Comparison of ENCODE assay signal across 13 mouse cellular contexts in genomic region chr6:82735347-82735746, GRCm38 (mm10). TPM values are rescaled to one million over a fixed set of nuclear protein-coding genes. Genes with fewer than 3 reads are reported as not detected.
A peak's percentile ranks its signal among the peaks of the same experiment; 100 is the strongest.
DNase-seq lines count a peak whose midpoint lies in the region; ATAC-seq and TF ChIP-seq lines count a peak whose summit lies in the region.
"Had no signal": no experiment of that assay in that cellular context is flagged by ENCODE, and none has a peak within 500 bp of the region (broad histone marks: within the 10 kb centered on the region; RNA-seq: fewer than 3 reads in every experiment).

No protein-coding gene starts in this region.

- intact Hi-C loops in heart, postnatal 25 days (cut with DNase I) = no loop called here

- H3K9me3 ChIP-seq in heart, postnatal 0 days (replicated peaks; ENCODE audit: control insufficient read depth, low read length) = no peaks in the 10 kb centered on the region
- H3K9me3 ChIP-seq in midbrain, embryonic 14.5 days (ENCODE audit: control insufficient read depth, low read length) = no peaks in the 10 kb centered on the region
- H3K9me3 ChIP-seq in midbrain, embryonic 16.5 days (replicated peaks; ENCODE audit: control insufficient read depth, low read length, poor library complexity, severe bottlenecking) = no peaks in the 10 kb centered on the region
- H3K9me3 ChIP-seq: embryonic facial prominence, embryonic 12.5 days; heart, embryonic 15.5 days; liver, embryonic 15.5 days had no signal

- WGBS in heart, postnatal 0 days = 78% methylated on average over 7 of the region's 7 CpGs
- WGBS in midbrain, embryonic 14.5 days = 88% methylated on average over 7 of the region's 7 CpGs
- WGBS in midbrain, embryonic 16.5 days = 88% methylated on average over 7 of the region's 7 CpGs

- H3K4me1 ChIP-seq in heart, postnatal 0 days (ENCODE audit: control insufficient read depth, insufficient read depth) = 0 out of 2 replicates have a peak, but pooled peaks cover 1% of the 10 kb centered on the region
- H3K4me1 ChIP-seq in midbrain, embryonic 14.5 days (ENCODE audit: control insufficient read depth, insufficient read depth, low read length) = no peaks in the 10 kb centered on the region
- H3K4me1 ChIP-seq in midbrain, embryonic 16.5 days (ENCODE audit: control insufficient read depth, insufficient read depth, low read length) = no peaks in the 10 kb centered on the region
- H3K4me1 ChIP-seq in cortical plate, adult 2 months (ENCODE audit: control insufficient read depth, insufficient read depth, low read length) = no peaks in the 10 kb centered on the region
- H3K4me1 ChIP-seq: embryonic facial prominence, embryonic 12.5 days had no signal

- TF ChIP-seq POLR2A in cortical plate, adult 2 months (IDR thresholded peaks at IDR 0.05; ENCODE audit: extremely low read depth, insufficient read depth, low read length) = no peak

- H3K36me3 ChIP-seq in heart, postnatal 0 days (replicated peaks; ENCODE audit: control insufficient read depth, insufficient read depth, low read length) = peaks cover 77% of the 10 kb centered on the region
- H3K36me3 ChIP-seq in midbrain, embryonic 14.5 days (ENCODE audit: control insufficient read depth, insufficient read depth, low read length) = no peaks in the 10 kb centered on the region
- no peaks in the 10 kb centered on the region for H3K36me3 ChIP-seq in midbrain, embryonic 16.5 days (ENCODE audit: control insufficient read depth, insufficient read depth, low read length)

- H3K27ac ChIP-seq in heart, postnatal 0 days (ENCODE audit: low read depth) = no peak overlapping the region
- H3K27ac ChIP-seq in midbrain, embryonic 14.5 days (replicated peaks; ENCODE audit: low read depth, low read length) = no peak overlapping the region
- no peak overlapping the region for H3K27ac ChIP-seq in midbrain, embryonic 16.5 days (ENCODE audit: low read length)
- H3K27ac ChIP-seq in cortical plate, adult 2 months (ENCODE audit: insufficient read depth, low read length) = no peak overlapping the region
- H3K27ac ChIP-seq: embryonic facial prominence, embryonic 12.5 days; heart, embryonic 15.5 days; liver, embryonic 15.5 days had no signal

- no peak overlapping the region for H3K4me3 ChIP-seq in heart, postnatal 0 days (ENCODE audit: low read depth, low read length)
- no peak overlapping the region for H3K4me3 ChIP-seq in midbrain, embryonic 14.5 days (replicated peaks; ENCODE audit: low read depth, low read length)
- H3K4me3 ChIP-seq in midbrain, embryonic 16.5 days (ENCODE audit: low read depth, low read length) = no peak overlapping the region
- no peak overlapping the region for H3K4me3 ChIP-seq in cortical plate, adult 2 months (ENCODE audit: insufficient read depth, low read length)
- H3K4me3 ChIP-seq: embryonic facial prominence, embryonic 12.5 days; heart, embryonic 15.5 days; liver, embryonic 15.5 days had no signal

- DNase-seq in heart, postnatal 0 days (ENCODE audit: low spot score) = no peak
- DNase-seq in heart, postnatal 25 days (ENCODE audit: low spot score) = no peak
- peak; percentile 66 for DNase-seq in midbrain, embryonic 14.5 days
- peak; percentile 56 to 64 for DNase-seq in lung, postnatal 4 days
- DNase-seq in urinary bladder, postnatal 36 days (ENCODE audit: low spot score in 2 of 2) = no peak
- no peak for DNase-seq in urinary bladder, postnatal 4 days (ENCODE audit: low spot score in 2 of 2)
- DNase-seq: adrenal gland, postnatal 25 days had no signal

- ATAC-seq in heart, postnatal 0 days (ENCODE audit: insufficient read depth, low read depth) = no peak
- ATAC-seq in midbrain, embryonic 14.5 days (ENCODE audit: low FRiP score, low TSS enrichment) = no peak
- ATAC-seq in midbrain, embryonic 16.5 days = no peak
- ATAC-seq: CD4-positive, CD25-positive, alpha-beta regulatory T cell, adult 4 months had no signal

- H3K9ac ChIP-seq in heart, postnatal 0 days (replicated peaks; ENCODE audit: low read depth, low read length) = no peak overlapping the region
- no peak overlapping the region for H3K9ac ChIP-seq in midbrain, embryonic 14.5 days (replicated peaks; ENCODE audit: low read length)
- H3K9ac ChIP-seq in midbrain, embryonic 16.5 days (ENCODE audit: low read depth, low read length) = no peak overlapping the region
- H3K9ac ChIP-seq: embryonic facial prominence, embryonic 12.5 days; heart, embryonic 15.5 days; liver, embryonic 15.5 days had no signal

- peak; percentile 18; the same call in 1 of the 2 replicates for TF ChIP-seq CTCF in heart, postnatal 0 days (IDR thresholded peaks at IDR 0.05; ENCODE audit: low read depth)
- TF ChIP-seq CTCF in cortical plate, adult 2 months (IDR thresholded peaks at IDR 0.05; ENCODE audit: extremely low read depth, insufficient read depth, low read length) = peak; percentile 52

- no peak for TF ChIP-seq EP300 in heart, postnatal 0 days (IDR thresholded peaks at IDR 0.05; ENCODE audit: low read depth)

- no peaks in the 10 kb centered on the region for H3K27me3 ChIP-seq in heart, postnatal 0 days (ENCODE audit: control insufficient read depth, insufficient read depth, low read length)
- H3K27me3 ChIP-seq in midbrain, embryonic 14.5 days (ENCODE audit: control insufficient read depth, insufficient read depth, low read length) = no peaks in the 10 kb centered on the region
- H3K27me3 ChIP-seq in midbrain, embryonic 16.5 days (ENCODE audit: control insufficient read depth, insufficient read depth, low read depth, low read length) = no peaks in the 10 kb centered on the region
- H3K27me3 ChIP-seq: embryonic facial prominence, embryonic 12.5 days; heart, embryonic 15.5 days; liver, embryonic 15.5 days had no signal

- no peak overlapping the region for H3K4me2 ChIP-seq in heart, postnatal 0 days (ENCODE audit: low read depth, low read length)
- H3K4me2 ChIP-seq in midbrain, embryonic 14.5 days (ENCODE audit: low read length) = no peak overlapping the region
- H3K4me2 ChIP-seq in midbrain, embryonic 16.5 days (ENCODE audit: low read length) = no peak overlapping the region
- H3K4me2 ChIP-seq: embryonic facial prominence, embryonic 12.5 days; heart, embryonic 15.5 days; liver, embryonic 15.5 days had no signal

RNA-seq across cellular contexts. Expression of gene Pole4, which starts 30.2 kb away (rescaled TPM):
- 26.8 and 59.9 TPM in 2 replicates for total RNA-seq in heart, postnatal 0 days (2014; rRNA removed; ENCODE audit: low replicate concordance)
- polyA plus RNA-seq in heart, postnatal 0 days (2015; fragmentation: Nextera tagmentation; extraction: Ambion mirVana) = 65.8 and 71.8 TPM in 2 replicates
- total RNA-seq in heart, postnatal 25 days (2021) = 10 to 100 TPM; 16.8 to 21.0 TPM
- 119 and 134 TPM in 2 replicates for polyA plus RNA-seq in midbrain, embryonic 14.5 days (2014; fragmentation: Nextera tagmentation; extraction: Ambion mirVana)
- polyA plus RNA-seq in midbrain, embryonic 16.5 days (2015; fragmentation: Nextera tagmentation; extraction: Ambion mirVana) = 115 and 133 TPM in 2 replicates
- polyA plus RNA-seq in cortical plate, adult 2 months (2012; rRNA removed) = 41.4 and 42.4 TPM in 2 replicates

RNA-seq across cellular contexts. Expression of gene Hk2, which starts 38.9 kb away (rescaled TPM):
- total RNA-seq in heart, postnatal 0 days (2014; rRNA removed; ENCODE audit: low replicate concordance) = 39.7 and 50.9 TPM in 2 replicates
- 29.2 and 29.7 TPM in 2 replicates for polyA plus RNA-seq in heart, postnatal 0 days (2015; fragmentation: Nextera tagmentation; extraction: Ambion mirVana)
- 100 to 1,000 TPM; 268 to 296 TPM for total RNA-seq in heart, postnatal 25 days (2021)
- 2.4 and 4.0 TPM in 2 replicates for polyA plus RNA-seq in midbrain, embryonic 14.5 days (2014; fragmentation: Nextera tagmentation; extraction: Ambion mirVana)
- 1.3 and 1.7 TPM in 2 replicates for polyA plus RNA-seq in midbrain, embryonic 16.5 days (2015; fragmentation: Nextera tagmentation; extraction: Ambion mirVana)
- 2.4 and 2.8 TPM in 2 replicates for polyA plus RNA-seq in cortical plate, adult 2 months (2012; rRNA removed)

Comparison
In these comparisons a context has a peak if more than half of its experiments do, and no peak if none do; other contexts are left out.
1. DNase-seq: peak in midbrain, embryonic 14.5 days (single experiment) and lung, postnatal 4 days (2 of 2); none in heart, postnatal 0 days (single experiment), heart, postnatal 25 days (single experiment), urinary bladder, postnatal 36 days (0 of 2) and urinary bladder, postnatal 4 days (0 of 2).